Mouse (Mus musculus) cerebellum, adult 2 months (tissue): ENCODE results near the gene Wdr76.

Experiments used
- CTCF ChIP-seq: fragments of 200-500 bp; IDR thresholded peaks from 2 replicates; pipeline ENCODE4 v1.5.1; 2011; ENCODE audit warnings: low read depth, mild to moderate bottlenecking, control low read depth, low read length, moderate library complexity, borderline replicate concordance; ENCODE audit not compliant: insufficient read depth
- POLR2A ChIP-seq: fragments of 200-500 bp; IDR thresholded peaks from 2 replicates; pipeline ENCODE4 v1.6.1; 2011; ENCODE audit warnings: low read length, control low read depth, borderline replicate concordance; ENCODE audit not compliant: insufficient read depth

DNA sequence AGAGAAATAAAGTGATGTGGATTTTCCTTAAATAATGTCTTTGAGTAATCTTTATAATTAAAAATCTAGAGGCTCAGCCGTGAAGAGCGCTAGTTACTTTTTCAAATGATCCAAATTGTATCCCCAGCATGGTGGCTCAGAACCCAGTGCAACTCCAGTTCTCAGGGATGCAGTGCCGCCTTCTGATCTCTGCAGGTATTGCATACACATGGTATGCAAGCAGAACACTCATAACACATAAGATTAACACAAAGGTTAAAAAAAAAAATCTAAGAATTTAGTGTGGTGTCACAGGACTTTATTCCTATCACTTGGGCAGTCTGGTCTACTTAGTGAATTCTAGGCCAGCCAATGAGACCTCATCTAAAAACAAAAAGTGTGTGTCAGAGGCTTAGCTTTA lies 38.3 kb downstream of the Wdr76 start:
- TF ChIP-seq CTCF (0 out of 2 replicates have a peak, but pooled peaks have one; percentile 14), POLR2A (no peak)
